Mouse (Mus musculus): Measurements from ENCODE around the gene Inca1. TPM values are rescaled to one million over a fixed set of nuclear protein-coding genes. Genes with fewer than 3 reads are reported as not detected.

The Inca1 gene
- total RNA-seq, 2 experiments from 2014 or later = 3.7 to 4.3 TPM

DNA sequence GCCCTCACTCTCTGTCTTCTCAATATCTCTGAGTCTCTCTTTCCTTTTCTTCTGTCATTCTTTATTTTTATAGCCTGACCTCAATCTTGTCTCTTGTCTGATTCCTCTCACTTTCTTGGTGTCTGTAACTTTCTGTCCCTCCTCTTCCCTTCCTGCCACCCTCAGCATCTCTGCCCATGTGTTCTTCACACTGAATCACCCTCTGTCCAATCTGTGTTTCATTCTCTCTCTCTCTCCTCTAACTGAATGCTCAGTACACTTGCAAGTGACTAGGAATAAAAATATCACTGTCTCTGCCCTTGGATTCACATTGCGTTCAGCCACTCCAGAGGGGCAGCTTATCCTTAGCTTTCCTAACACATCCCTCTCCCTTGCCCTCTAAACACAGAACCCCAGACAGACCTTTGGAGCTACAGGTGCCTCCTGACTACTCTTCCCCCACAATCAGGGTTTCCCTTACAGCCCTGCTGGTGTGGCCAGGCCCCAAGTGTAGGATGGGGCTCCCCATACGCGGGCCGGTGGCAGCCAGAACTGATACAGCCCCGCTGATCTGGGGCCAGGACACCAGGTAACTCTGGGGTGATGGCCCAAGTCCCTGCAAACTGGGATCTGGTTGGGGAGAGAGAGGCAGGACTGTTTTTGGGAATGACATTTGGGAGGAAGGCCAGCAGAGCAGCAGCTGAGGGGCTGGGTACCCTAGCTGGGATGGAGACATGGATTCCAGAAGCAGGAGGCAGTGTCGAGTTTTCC lies 2.2 kb upstream of the Inca1 start:
- no peak for DNase-seq (ENCODE audit: low spot score in 2 of 2)

DNA sequence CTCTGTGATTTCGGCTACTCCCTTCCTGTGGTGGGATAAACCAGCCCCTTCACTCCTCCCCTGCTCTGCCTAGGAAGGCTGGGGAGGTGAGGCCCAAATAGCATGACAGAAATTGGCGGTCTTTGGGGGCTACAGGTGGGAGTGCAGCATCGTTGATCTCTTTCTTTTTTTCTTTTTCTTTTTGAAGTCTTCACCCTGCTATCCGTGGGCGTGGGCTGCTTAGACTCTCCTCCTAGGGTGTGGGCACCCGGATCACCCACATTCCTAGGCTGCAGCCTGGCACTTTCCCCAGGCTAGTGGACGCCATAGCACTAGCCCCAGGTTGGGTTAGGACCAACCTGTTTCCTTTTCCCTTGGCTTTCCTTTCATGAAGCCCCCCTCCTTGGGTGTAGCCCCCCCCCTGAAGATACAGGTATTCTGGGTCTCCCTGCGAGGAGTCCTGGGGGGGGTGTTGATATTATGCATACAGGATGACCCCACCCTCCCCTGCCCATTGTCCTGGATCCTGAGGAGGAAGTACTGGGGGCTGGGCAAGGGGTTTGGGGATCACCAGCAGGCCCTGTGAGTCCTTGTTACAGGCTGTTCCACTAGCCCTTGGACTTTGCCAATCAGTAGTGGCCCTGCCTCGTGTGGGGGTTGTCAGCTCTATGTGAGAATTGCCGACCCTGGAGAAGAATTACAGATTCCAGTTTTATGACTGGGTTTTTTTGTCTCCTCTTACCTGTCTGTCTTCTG lies 1.4 kb upstream of the Inca1 start:
- DNase-seq (ENCODE audit: low spot score in 2 of 2) = no peak

DNA sequence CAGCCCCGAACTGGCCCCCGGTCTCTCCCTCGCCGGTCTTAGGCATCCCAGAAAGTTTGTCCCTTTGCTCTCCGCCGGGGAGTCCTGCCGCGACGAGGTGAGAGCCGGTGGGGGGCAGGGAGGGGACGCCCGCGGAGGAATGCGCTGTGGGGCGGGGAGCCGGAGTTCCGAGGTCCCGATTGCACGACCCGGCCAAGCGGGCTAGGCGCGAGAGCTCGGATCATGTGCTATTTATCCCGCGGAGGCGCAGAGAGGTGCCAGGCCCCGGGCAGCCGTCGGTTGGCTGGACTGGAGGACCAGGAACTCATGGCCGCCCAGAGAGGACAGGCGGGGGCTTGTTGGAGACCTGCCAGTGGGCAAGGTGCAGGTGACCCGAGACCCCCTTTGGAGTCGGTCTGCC lies 658 bp upstream of the Inca1 start:
- DNase-seq (ENCODE audit: low spot score in 2 of 2) = peak in 1 of 2 experiments; percentile 61

GRCm38 (mm10) chr11:70699051-70699450 lies 904 bp downstream of the Inca1 start:
- no peak for DNase-seq (ENCODE audit: low spot score in 2 of 2)

GRCm38 (mm10) chr11:70697376-70697775 lies 2.6 kb downstream of the Inca1 start:
- no peak for DNase-seq (ENCODE audit: low spot score in 2 of 2)

DNA sequence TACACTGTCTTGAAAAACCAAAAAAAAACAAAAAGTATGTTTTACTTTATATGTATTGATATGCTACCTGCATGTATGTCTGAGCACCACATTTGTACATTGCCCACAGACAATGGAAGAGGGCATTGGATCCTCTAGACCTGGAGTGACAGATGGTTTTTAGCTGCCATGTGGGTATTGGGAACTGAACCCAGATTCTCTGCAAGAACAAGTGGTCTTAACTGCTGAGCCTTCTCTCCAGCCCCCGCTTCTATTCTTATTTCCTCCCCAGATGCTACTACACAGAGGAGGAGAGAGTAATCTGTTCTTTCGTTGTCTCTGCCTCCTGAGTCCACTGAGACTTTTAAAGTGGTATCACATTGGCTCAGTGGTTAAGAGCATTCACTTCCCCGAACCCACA lies 6.5 kb downstream of the Inca1 start:
- DNase-seq (ENCODE audit: low spot score in 2 of 2) = peak; percentile 47 to 85

DNA sequence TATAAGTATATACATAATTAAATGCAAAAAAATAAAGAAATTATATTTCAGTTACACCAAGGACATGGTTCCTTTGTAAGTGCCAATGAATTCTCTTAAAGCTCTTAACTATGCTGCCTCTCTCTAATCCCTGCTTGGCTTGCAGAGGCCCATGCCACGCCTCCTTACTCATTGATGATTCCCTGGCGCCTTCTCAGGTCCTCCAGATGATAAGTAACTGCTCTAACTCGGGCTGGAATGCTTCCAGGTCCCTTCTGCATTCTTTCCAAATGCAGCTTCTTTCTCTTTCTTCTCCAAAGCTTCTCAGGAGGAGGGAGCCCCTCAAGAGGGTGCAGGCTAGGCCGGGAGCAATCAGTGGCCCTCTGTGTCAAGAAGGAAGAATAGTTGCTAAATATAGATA lies 10.4 kb downstream of the Inca1 start:
- no peak for DNase-seq (ENCODE audit: low spot score in 2 of 2)

DNA sequence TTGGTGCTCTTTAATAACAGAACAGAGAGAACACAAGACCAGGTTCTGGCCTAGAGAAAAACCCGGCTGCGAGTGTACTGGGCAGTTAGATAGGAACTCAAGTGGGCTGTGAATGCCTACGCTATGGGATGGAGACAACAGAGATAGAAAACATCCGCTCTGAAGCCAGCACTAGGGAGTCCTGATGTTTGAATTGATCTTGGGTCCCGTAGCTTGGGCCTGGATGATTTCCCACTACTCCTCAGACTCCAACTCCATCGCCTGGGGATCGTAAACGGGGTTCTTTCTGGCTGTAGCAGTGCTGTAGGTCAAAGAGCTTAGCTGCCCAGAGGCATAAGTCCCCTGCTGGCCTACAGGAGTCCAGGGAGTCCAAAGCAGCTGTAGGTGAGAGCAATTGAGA lies 11.6 kb downstream of the Inca1 start:
- no peak for DNase-seq (ENCODE audit: low spot score in 2 of 2)

- peak; percentile 76 to 86 for DNase-seq (ENCODE audit: low spot score in 2 of 2)
Observed at GRCm38 (mm10) chr11:70687601-70688199, 12.3 kb downstream of the Inca1 start, which contains the start of gene Camta2. TSS of gene Camta2 (minus strand) at chr11:70688105.

- peak; percentile 64 to 80 for DNase-seq (ENCODE audit: low spot score in 2 of 2)
Observed at GRCm38 (mm10) chr11:70686901-70687566, 12.9 kb downstream of the Inca1 start.

DNA sequence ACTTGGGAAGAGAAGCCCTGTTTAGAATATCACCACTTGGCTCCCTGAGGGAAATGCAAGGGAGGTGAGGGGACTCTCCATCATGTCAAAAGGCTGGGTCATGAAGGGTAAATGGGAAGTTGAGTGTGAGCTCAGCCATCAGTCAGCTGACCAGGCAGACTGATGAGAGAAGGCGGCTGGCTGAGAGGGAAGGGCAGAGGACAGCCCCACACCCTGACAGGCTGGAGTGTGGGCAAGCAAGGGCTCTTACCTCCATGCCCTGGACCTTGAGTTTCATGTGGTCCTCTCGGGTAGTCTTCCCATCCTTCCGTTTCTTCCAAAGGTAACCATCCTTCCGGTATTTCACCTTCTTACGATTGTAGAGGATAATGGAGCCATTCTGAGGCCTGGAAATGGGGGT lies 16.3 kb downstream of the Inca1 start:
- no peak for DNase-seq (ENCODE audit: low spot score in 2 of 2)

DNA sequence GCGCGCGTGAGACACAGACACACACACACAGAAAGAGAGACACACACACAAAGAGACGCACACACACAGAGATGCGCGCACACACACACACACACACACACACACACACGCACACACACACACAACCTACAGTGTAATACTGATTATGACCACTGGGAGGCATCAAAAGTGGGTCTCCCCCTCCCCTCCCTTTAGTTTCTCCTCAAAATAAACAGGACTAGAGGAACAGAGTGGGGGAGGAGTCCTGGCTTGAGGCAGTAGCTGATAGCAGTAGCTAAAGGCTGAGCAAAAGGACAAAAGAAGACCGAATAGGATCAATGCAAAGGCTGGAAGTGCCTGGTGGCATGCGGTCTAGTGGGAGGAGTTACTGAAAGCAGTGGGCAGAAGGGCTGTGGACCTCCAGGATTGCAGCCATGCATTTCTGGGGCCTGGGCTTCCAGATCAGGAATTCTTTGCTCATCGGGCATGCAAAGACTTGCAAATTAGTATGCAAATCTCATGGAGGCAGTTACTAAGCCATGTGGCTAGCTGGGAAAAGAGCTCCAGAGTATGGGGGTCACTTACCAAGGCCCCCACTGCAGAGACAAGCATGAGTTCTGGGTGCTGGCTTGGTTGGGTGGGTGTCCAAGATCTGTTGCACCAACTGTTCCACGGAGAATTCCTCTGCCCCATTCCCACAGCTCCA lies 17.9 kb downstream of the Inca1 start:
- DNase-seq (ENCODE audit: low spot score in 2 of 2) = peak in 1 of 2 experiments; percentile 69

DNA sequence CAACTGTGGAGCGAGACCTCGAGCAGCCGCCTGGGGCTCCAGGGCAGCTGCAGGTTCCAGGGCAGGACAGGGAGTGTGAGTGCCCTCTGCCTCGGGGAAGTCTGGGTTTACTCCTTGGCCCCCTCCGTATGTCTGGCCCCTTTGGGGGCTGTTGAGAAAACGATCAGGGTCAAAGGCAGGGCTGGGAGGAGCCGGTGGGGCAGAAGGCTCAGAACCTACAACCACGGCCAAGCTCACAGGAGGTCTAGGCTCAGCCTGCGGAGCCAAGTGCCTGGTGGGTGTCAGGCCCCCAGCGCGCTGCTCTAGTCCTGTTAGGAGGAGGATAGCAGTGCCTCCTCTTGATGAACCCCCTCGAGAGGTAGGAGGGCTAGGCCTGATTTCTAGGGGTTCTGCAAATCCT lies 18.8 kb downstream of the Inca1 start:
- DNase-seq (ENCODE audit: low spot score in 2 of 2) = no peak

- DNase-seq (ENCODE audit: low spot score in 2 of 2) = no peak
Observed at GRCm38 (mm10) chr11:70679894-70680293, 20.1 kb downstream of the Inca1 start.

- no peak for DNase-seq (ENCODE audit: low spot score in 2 of 2)
Observed at GRCm38 (mm10) chr11:70679361-70679760, 20.6 kb downstream of the Inca1 start.

GRCm38 (mm10) chr11:70678576-70678975 lies 21.4 kb downstream of the Inca1 start:
- DNase-seq (ENCODE audit: low spot score in 2 of 2) = no peak

- DNase-seq (ENCODE audit: low spot score in 2 of 2) = no peak
Observed at GRCm38 (mm10) chr11:70678092-70678491, 21.9 kb downstream of the Inca1 start.

DNA sequence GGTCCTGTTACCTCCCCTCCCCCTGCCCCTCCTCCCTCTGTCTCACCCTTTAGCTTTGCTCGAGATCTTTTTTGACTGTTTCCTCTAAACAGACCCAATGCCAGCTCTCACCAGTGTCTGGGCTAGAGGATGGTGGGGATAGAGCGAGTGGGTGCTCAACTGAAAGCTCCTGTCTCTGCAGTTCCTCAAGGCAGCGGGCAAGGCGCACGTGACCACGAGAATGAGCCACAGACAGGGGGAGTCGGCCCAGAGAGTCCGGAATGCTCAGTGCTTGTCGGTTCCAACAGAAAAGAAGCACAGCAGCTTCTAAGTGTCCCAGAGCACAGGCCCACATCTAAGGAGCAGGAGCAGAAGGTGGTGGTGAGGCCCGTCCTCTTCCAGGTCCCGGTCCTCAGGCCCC lies 25.5 kb downstream of the Inca1 start:
- DNase-seq (ENCODE audit: low spot score in 2 of 2) = no peak

DNA sequence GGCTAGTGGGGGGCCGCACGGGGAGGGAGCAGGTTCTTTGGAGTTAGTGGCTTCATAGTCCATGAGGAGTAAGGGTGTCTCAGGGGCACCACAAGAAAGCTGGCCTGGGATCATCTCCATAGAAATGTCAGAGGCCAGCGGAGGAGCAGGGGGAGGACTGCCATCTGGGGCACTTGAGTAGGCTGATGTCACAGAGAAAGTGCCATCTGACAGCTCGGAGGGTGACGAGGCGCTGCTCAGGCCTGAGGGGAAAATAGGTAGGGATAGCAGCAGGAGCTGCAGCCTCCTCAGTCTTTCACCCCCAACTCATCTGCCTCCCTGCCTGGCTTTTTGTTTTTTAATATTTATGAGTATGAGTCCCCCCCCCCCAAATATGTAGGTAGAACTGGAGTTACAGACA lies 25.9 kb downstream of the Inca1 start:
- DNase-seq (ENCODE audit: low spot score in 2 of 2) = no peak

DNA sequence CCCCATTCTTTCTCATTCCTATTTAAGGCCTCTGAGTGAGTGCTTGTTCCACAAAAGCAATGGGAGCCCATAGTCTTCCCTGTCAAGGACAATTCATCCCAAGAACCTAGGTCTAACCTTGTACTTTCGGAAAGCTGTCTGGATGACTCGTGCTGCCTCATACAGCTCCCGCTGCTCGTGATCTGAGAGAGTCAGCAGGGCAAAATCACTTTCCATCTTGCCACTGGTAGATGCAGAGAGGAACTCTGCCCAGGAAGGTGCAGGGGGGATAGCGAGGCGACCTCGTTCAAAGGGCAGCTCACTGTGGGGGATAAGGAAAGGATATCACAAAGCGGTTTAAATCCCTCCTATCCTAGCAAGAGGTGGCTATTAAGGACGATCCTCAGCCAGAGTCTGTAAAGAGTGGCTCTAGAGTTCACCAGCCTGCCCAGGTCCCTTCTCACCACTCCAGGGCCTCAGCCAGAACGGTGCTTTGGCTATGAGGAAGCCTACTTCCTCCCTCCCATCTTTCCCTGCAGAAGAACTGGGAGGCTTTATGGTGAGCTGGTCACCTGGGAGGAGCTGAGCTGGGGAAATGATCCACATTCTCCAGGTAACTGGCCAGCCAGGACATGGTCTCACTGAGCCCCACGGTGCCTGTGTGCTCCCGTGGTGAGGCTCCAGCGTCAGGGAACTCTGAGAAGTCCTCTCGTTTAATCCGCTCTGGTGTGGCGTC lies 28.5 kb downstream of the Inca1 start:
- no peak for DNase-seq (ENCODE audit: low spot score in 2 of 2)

Data from layer of hippocampus, adult 18-20 months (tissue).